Mouse (Mus musculus) stomach, postnatal 0 days (tissue): ENCODE results near the gene Narfl. TPM values are rescaled to one million over a fixed set of nuclear protein-coding genes. Genes with fewer than 3 reads are reported as not detected.
A peak's percentile ranks its signal among the peaks of the same experiment; 100 is the strongest.

Source experiments
- ATAC-seq: fragments of 200-750 bp; cut with Nextera tagmentation; 2 replicates; pipeline ENCODE4 v1.8.0; 2017; ENCODE audit not compliant: low FRiP score, low TSS enrichment
- DNase-seq: peaks from one replicate; pipeline ENCODE4 v3.0.0-alpha.2; 2016; ENCODE audit warnings: low spot score
- H3K27ac ChIP-seq: fragments of 300-500 bp; sonication (generic); replicated peaks from 2 replicates; pipeline ENCODE4 v1.5.1; 2014; ENCODE audit warnings: mild to moderate bottlenecking, control low read depth
- H3K27me3 ChIP-seq: fragments of 300-500 bp; sonication (generic); 2 replicates; pipeline ENCODE4 v1.6.1; 2014; ENCODE audit warnings: low read length; ENCODE audit not compliant: control insufficient read depth, insufficient read depth
- H3K36me3 ChIP-seq: fragments of 300-500 bp; sonication (generic); 2 replicates; pipeline ENCODE4 v1.6.1; 2014; ENCODE audit warnings: low read length, mixed read lengths; ENCODE audit not compliant: control insufficient read depth, insufficient read depth
- H3K4me1 ChIP-seq: fragments of 300-500 bp; sonication (generic); replicated peaks from 2 replicates; pipeline ENCODE4 v1.6.1; 2014; ENCODE audit warnings: antibody characterized with exemption; ENCODE audit not compliant: control insufficient read depth, insufficient read depth
- H3K4me2 ChIP-seq: fragments of 300-500 bp; sonication (generic); replicated peaks from 2 replicates; pipeline ENCODE4 v1.6.1; 2014; ENCODE audit warnings: low read depth, mild to moderate bottlenecking, control low read depth, moderate library complexity
- H3K4me3 ChIP-seq: fragments of 300-500 bp; sonication (generic); 2 replicates; pipeline ENCODE4 v1.5.1; 2014; ENCODE audit warnings: low read depth, low read length, control low read depth
- H3K9ac ChIP-seq: fragments of 300-500 bp; sonication (generic); 2 replicates; pipeline ENCODE4 v1.6.1; 2014; ENCODE audit warnings: mild to moderate bottlenecking, low read length, control low read depth, mixed read lengths
- H3K9me3 ChIP-seq: fragments of 300-500 bp; sonication (generic); 2 replicates; pipeline ENCODE4 v1.6.1; 2016; ENCODE audit warnings: low read length; ENCODE audit not compliant: control insufficient read depth
- CTCF ChIP-seq: IDR thresholded peaks from 2 replicates; pipeline ENCODE4 v1.5.1; 2016; ENCODE audit warnings: antibody characterized with exemption, low read depth, mild to moderate bottlenecking, moderate library complexity
- EP300 ChIP-seq: optimal IDR thresholded peaks from 2 replicates; pipeline ENCODE3; 2016; ENCODE audit warnings: antibody characterized with exemption
- WGBS: fragments of 180-500 bp; shearing (Covaris S2); extraction: QIAGEN DNeasy Blood & Tissue Kit; methylation state at CpG from one replicate; pipeline ENCODE4 v1.1.7; 2014; 5-methylcytosine and 5-hydroxymethylcytosine counted together
- polyA plus RNA-seq: library from polyadenylated mRNA; unstranded; fragments of >200 nt; fragmentation: Nextera tagmentation; extraction: Ambion mirVana; gene quantifications from 2 replicates; pipeline ENCODE4 v1.2.1, GENCODE M21; 2015

The Narfl gene
- polyA plus RNA-seq, 1 experiment from 2014 or later = 19.1 TPM

DNA sequence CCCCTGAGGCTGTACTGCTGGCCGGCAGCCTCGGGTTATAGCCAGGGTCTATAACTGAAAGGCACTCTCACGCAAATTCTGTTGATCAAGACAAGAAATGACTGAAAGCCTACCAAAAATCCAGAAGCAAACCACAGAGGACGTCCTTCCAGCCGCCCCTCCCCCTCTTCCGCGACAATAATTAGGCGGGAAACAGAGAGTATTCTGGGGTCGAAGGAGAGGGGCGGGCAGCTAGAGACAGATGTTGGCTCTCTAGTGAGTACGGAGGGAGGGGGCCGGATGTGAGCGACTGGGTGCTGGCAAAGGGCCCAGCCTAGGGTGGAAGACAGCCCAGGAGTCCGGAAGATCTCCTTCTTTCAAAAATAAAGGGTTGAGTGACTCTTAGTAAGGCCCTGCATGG, 19.0 kb downstream of the Narfl start, which contains the start of gene Fam173a:
Gene Fam173a (minus strand): TSS at position 287 of the 400 bp plus-strand sequence.
- Histone ChIP-seq H3K4me1 (peaks cover 3% of the 10 kb centered on the region; the same call in 1 of the 2 replicates), H3K9me3 (no peaks in the 10 kb centered on the region)

DNA sequence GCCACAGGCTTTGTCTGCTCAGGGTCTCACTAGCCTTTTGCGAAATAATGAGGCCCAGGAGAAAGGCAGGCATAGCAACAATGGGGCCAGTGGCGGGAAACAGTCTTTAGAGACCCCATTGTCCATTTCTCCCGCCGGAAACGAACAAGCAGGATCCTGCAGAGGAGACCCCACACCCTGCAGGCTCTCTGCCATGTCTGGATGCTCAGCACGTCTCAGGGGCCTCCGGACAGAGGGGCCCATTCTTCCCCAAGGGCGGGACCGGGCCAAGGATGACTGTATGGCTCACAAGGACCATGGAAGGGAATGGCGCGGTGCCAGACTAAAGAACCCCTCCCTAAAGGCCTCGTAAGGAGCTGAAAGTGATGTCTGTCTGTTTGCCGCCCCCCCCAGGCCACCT, 20.6 kb downstream of the Narfl start:
- Histone ChIP-seq H3K27ac (no peak overlapping the region), H3K9me3 (no peaks in the 10 kb centered on the region), H3K4me3 (no peak overlapping the region), H3K9ac (no peak overlapping the region), H3K4me1 (peaks cover 3% of the 10 kb centered on the region; the same call in 1 of the 2 replicates), H3K4me2 (no peak overlapping the region), H3K27me3 (no peaks in the 10 kb centered on the region), H3K36me3 (peaks cover 9% of the 10 kb centered on the region; the same call in 1 of the 2 replicates)
- ATAC-seq = no peak
- WGBS = 69% methylated on average over 13 of the region's 13 CpGs
- TF ChIP-seq EP300 = no peak
- TF ChIP-seq CTCF = no peak
- no peak for DNase-seq

More for the DNA sequence above, 19.0 kb downstream of the Narfl start, which contains the start of gene Fam173a:
- no peak for TF ChIP-seq CTCF
- TF ChIP-seq EP300 = no peak
- peak within 1 kb of the TSS; percentile 93 for H3K27ac ChIP-seq
- under 1% methylated on average over 14 of the region's 14 CpGs for WGBS
- peaks cover 9% of the 10 kb centered on the region; the same call in 1 of the 2 replicates for H3K36me3 ChIP-seq
- peak within 1 kb of the TSS; percentile 79 for H3K4me3 ChIP-seq
- peak within 1 kb of the TSS; percentile 87 for H3K4me2 ChIP-seq
- H3K27me3 ChIP-seq = no peaks in the 10 kb centered on the region
- peak; percentile 68 for DNase-seq
- peak; percentile 50; the same call in 1 of the 2 replicates for ATAC-seq
- peak within 1 kb of the TSS; percentile 76 for H3K9ac ChIP-seq

GRCm38 (mm10) chr17:25794998-25795397, 21.4 kb downstream of the Narfl start:
- H3K36me3 ChIP-seq = peaks cover 3% of the 10 kb centered on the region; the same call in 1 of the 2 replicates
- H3K4me3 ChIP-seq = no peak overlapping the region
- H3K4me1 ChIP-seq = peaks cover 3% of the 10 kb centered on the region; the same call in 1 of the 2 replicates
- 0 out of 2 replicates have a peak overlapping the region, but pooled peaks have one; percentile 4 for H3K27ac ChIP-seq
- H3K9ac ChIP-seq = no peak overlapping the region
- no peak for DNase-seq
- H3K4me2 ChIP-seq = no peak overlapping the region
- H3K9me3 ChIP-seq = no peaks in the 10 kb centered on the region
- no peak for TF ChIP-seq CTCF
- TF ChIP-seq EP300 = no peak
- no peaks in the 10 kb centered on the region for H3K27me3 ChIP-seq
- no peak for ATAC-seq
- WGBS = 87% methylated on average over 17 of the region's 17 CpGs

- WGBS = 45% methylated on average over 6 of the region's 6 CpGs
- H3K27ac ChIP-seq = peak within 1 kb of the TSS; percentile 8; the same call in 1 of the 2 replicates
- TF ChIP-seq CTCF (no peak), EP300 (no peak)
- ATAC-seq (no peak), DNase-seq (no peak)
- H3K9ac ChIP-seq = peak within 1 kb of the TSS; percentile 66
- H3K4me1 ChIP-seq = peaks cover 3% of the 10 kb centered on the region; the same call in 1 of the 2 replicates
- H3K9me3 ChIP-seq = no peaks in the 10 kb centered on the region
- H3K4me2 ChIP-seq = peak within 1 kb of the TSS; percentile 86
- H3K36me3 ChIP-seq = 0 out of 2 replicates have a peak, but pooled peaks cover under 1% of the 10 kb centered on the region
- no peaks in the 10 kb centered on the region for H3K27me3 ChIP-seq
- peak within 1 kb of the TSS; percentile 75 for H3K4me3 ChIP-seq
Observed at GRCm38 (mm10) chr17:25795609-25796092, 22.1 kb downstream of the Narfl start, which contains the start of gene AC134908.4. Gene AC134908.4, minus strand, starts transcription at chr17:25795659.

- no peaks in the 10 kb centered on the region for H3K36me3 ChIP-seq
- H3K27ac ChIP-seq = peak overlapping the region; percentile 8; the same call in 1 of the 2 replicates
- H3K4me3 ChIP-seq = peak overlapping the region; percentile 75
- H3K4me1 ChIP-seq = peaks cover 3% of the 10 kb centered on the region; the same call in 1 of the 2 replicates
- H3K9me3 ChIP-seq = no peaks in the 10 kb centered on the region
- peak overlapping the region; percentile 86 for H3K4me2 ChIP-seq
- DNase-seq = no peak
- WGBS = 3% methylated on average over 37 of the region's 37 CpGs
- TF ChIP-seq CTCF = no peak
- TF ChIP-seq EP300 = no peak
- H3K27me3 ChIP-seq = no peaks in the 10 kb centered on the region
- peak overlapping the region; percentile 66 for H3K9ac ChIP-seq
- no peak for ATAC-seq
Observed at GRCm38 (mm10) chr17:25796211-25796771, 22.7 kb downstream of the Narfl start.
